Mouse (Mus musculus) midbrain, embryonic 11.5 days (tissue): ENCODE data around the gene Poldip2. TPM values are rescaled to one million over a fixed set of nuclear protein-coding genes. Genes with fewer than 3 reads are reported as not detected.

ENCODE experiments used
- ATAC-seq: fragments of 200-750 bp; cut with Nextera tagmentation; 2 replicates; pipeline ENCODE4 v1.8.0; 2017; ENCODE audit warnings: moderate TSS enrichment, moderate library complexity; ENCODE audit not compliant: low FRiP score
- DNase-seq: peaks from one replicate; pipeline ENCODE4 v3.0.0; 2015; ENCODE audit warnings: low spot score; ENCODE audit errors: missing footprints
- H3K27ac ChIP-seq: fragments of 300-500 bp; sonication (generic); 2 replicates; pipeline ENCODE4 v1.5.1; 2014; ENCODE audit warnings: low read depth, low read length
- H3K27me3 ChIP-seq: fragments of 300-500 bp; sonication (generic); 2 replicates; pipeline ENCODE4 v1.6.1; 2014; ENCODE audit warnings: mild to moderate bottlenecking, low read length, moderate library complexity, mixed read lengths; ENCODE audit not compliant: control insufficient read depth, insufficient read depth
- H3K36me3 ChIP-seq: fragments of 300-500 bp; sonication (generic); 2 replicates; pipeline ENCODE4 v1.6.1; 2014; ENCODE audit warnings: mild to moderate bottlenecking, low read length, moderate library complexity, mixed read lengths; ENCODE audit not compliant: control insufficient read depth, insufficient read depth
- H3K4me1 ChIP-seq: fragments of 300-500 bp; sonication (generic); 2 replicates; pipeline ENCODE4 v1.6.1; 2014; ENCODE audit warnings: low read length; ENCODE audit not compliant: control insufficient read depth, insufficient read depth
- H3K4me2 ChIP-seq: fragments of 300-500 bp; sonication (generic); 2 replicates; pipeline ENCODE4 v1.6.1; 2014; ENCODE audit warnings: mild to moderate bottlenecking, moderate library complexity
- H3K4me3 ChIP-seq: fragments of 300-500 bp; sonication (generic); 2 replicates; pipeline ENCODE4 v1.5.1; 2014; ENCODE audit warnings: low read depth, low read length
- H3K9ac ChIP-seq: fragments of 300-500 bp; sonication (generic); 2 replicates; pipeline ENCODE4 v1.6.1; 2014; ENCODE audit warnings: low read length
- H3K9me3 ChIP-seq: fragments of 300-500 bp; sonication (generic); 2 replicates; pipeline ENCODE4 v1.6.1; 2016; ENCODE audit warnings: low read length; ENCODE audit not compliant: control insufficient read depth
- WGBS: fragments of 180-500 bp; shearing (Covaris S2); extraction: QIAGEN DNeasy Blood & Tissue Kit; methylation state at CpG from one replicate; pipeline ENCODE4 v1.1.7; 2014; 5-methylcytosine and 5-hydroxymethylcytosine counted together
- polyA plus RNA-seq: library from polyadenylated mRNA; unstranded; fragments of >200 nt; fragmentation: Nextera tagmentation; extraction: Ambion mirVana; gene quantifications from 2 replicates; pipeline ENCODE4 v1.2.1, GENCODE M21; 2014

The Poldip2 gene
- polyA plus RNA-seq, 1 experiment from 2014 or later, result 139 TPM

- Histone ChIP-seq H3K27me3 (no peaks in the 10 kb centered on the region), H3K36me3 (no peaks in the 10 kb centered on the region), H3K9ac (no peak overlapping the region), H3K4me1 (peaks cover 1% of the 10 kb centered on the region), H3K27ac (no peak overlapping the region), H3K4me2 (no peak overlapping the region), H3K4me3 (no peak overlapping the region), H3K9me3 (no peaks in the 10 kb centered on the region)
- ATAC-seq (no peak), DNase-seq (no peak)
- 93% methylated on average over 10 of the region's 10 CpGs for WGBS
Observed at GRCm38 (mm10) chr11:78471326-78472103, 40.5 kb upstream of the Poldip2 start.

- no peak overlapping the region for H3K4me2 ChIP-seq
- no peak for ATAC-seq
- H3K9me3 ChIP-seq, result no peaks in the 10 kb centered on the region
- no peak overlapping the region for H3K9ac ChIP-seq
- WGBS, result 96% methylated on average over 3 of the region's 3 CpGs
- H3K27ac ChIP-seq, result no peak overlapping the region
- H3K4me3 ChIP-seq, result no peak overlapping the region
- no peaks in the 10 kb centered on the region for H3K4me1 ChIP-seq
- no peaks in the 10 kb centered on the region for H3K27me3 ChIP-seq
- DNase-seq, result no peak
- no peaks in the 10 kb centered on the region for H3K36me3 ChIP-seq
Observed at GRCm38 (mm10) chr11:78475289-78475688, 36.7 kb upstream of the Poldip2 start.

- DNase-seq (no peak), ATAC-seq (no peak)
- Histone ChIP-seq H3K4me1 (no peaks in the 10 kb centered on the region; the same call in 1 of the 2 replicates), H3K27me3 (peaks cover 15% of the 10 kb centered on the region), H3K36me3 (no peaks in the 10 kb centered on the region; the same call in 1 of the 2 replicates), H3K9ac (no peak overlapping the region), H3K9me3 (no peaks in the 10 kb centered on the region), H3K4me3 (no peak overlapping the region), H3K4me2 (no peak overlapping the region), H3K27ac (no peak overlapping the region)
- WGBS, result 75% methylated on average over 7 of the region's 7 CpGs
Observed at GRCm38 (mm10) chr11:78483639-78484038, 28.4 kb upstream of the Poldip2 start.

- DNase-seq, result peak; percentile 99
- H3K4me1 ChIP-seq, result peaks cover 9% of the 10 kb centered on the region
- no peak overlapping the region for H3K4me3 ChIP-seq
- no peaks in the 10 kb centered on the region; the same call in 1 of the 2 replicates for H3K36me3 ChIP-seq
- 5% methylated on average over 8 of the region's 8 CpGs for WGBS
- peaks cover 36% of the 10 kb centered on the region for H3K27me3 ChIP-seq
- H3K27ac ChIP-seq, result no peak overlapping the region
- no peak overlapping the region for H3K9ac ChIP-seq
- no peaks in the 10 kb centered on the region for H3K9me3 ChIP-seq
- H3K4me2 ChIP-seq, result no peak overlapping the region
- ATAC-seq, result no peak
Observed at GRCm38 (mm10) chr11:78488168-78488567, 23.8 kb upstream of the Poldip2 start.

GRCm38 (mm10) chr11:78490781-78491241 lies 21.2 kb upstream of the Poldip2 start:
- ATAC-seq, result peak; percentile 66; the same call in 1 of the 2 replicates
- peak; percentile 94 for DNase-seq
- H3K4me2 ChIP-seq, result peak overlapping the region; percentile 46
- H3K27me3 ChIP-seq, result peaks cover 39% of the 10 kb centered on the region
- H3K4me3 ChIP-seq, result peak overlapping the region; percentile 20; the same call in 1 of the 2 replicates
- no peaks in the 10 kb centered on the region for H3K36me3 ChIP-seq
- no peak overlapping the region for H3K27ac ChIP-seq
- no peaks in the 10 kb centered on the region for H3K9me3 ChIP-seq
- 0 out of 2 replicates have a peak overlapping the region, but pooled peaks have one; percentile 38 for H3K9ac ChIP-seq
- WGBS, result 10% methylated on average over 48 of the region's 48 CpGs
- H3K4me1 ChIP-seq, result peaks cover 11% of the 10 kb centered on the region

- H3K4me1 ChIP-seq, result peaks cover 29% of the 10 kb centered on the region
- no peak overlapping the region for H3K27ac ChIP-seq
- ATAC-seq (no peak), DNase-seq (peak; percentile 94)
- H3K9ac ChIP-seq, result peak overlapping the region; percentile 12; the same call in 1 of the 2 replicates
- H3K4me2 ChIP-seq, result peak overlapping the region; percentile 96
- H3K4me3 ChIP-seq, result peak overlapping the region; percentile 74; the same call in 1 of the 2 replicates
- no peaks in the 10 kb centered on the region for H3K9me3 ChIP-seq
- H3K27me3 ChIP-seq, result peaks cover 18% of the 10 kb centered on the region
- WGBS, result 5% methylated on average over 6 of the region's 6 CpGs
- no peaks in the 10 kb centered on the region for H3K36me3 ChIP-seq
Observed at GRCm38 (mm10) chr11:78495904-78496303, 16.1 kb upstream of the Poldip2 start.

GRCm38 (mm10) chr11:78497071-78497541 lies 14.9 kb upstream of the Poldip2 start:
- peak; percentile 82 for ATAC-seq
- no peak for DNase-seq
- peaks cover 27% of the 10 kb centered on the region for H3K4me1 ChIP-seq
- under 1% methylated on average over 44 of the region's 44 CpGs for WGBS
- peak overlapping the region; percentile 96 for H3K4me2 ChIP-seq
- peaks cover 8% of the 10 kb centered on the region for H3K27me3 ChIP-seq
- H3K27ac ChIP-seq, result peak overlapping the region; percentile 63
- H3K36me3 ChIP-seq, result no peaks in the 10 kb centered on the region
- no peaks in the 10 kb centered on the region for H3K9me3 ChIP-seq
- H3K9ac ChIP-seq, result peak overlapping the region; percentile 78
- peak overlapping the region; percentile 74 for H3K4me3 ChIP-seq

GRCm38 (mm10) chr11:78497544-78498522 lies 14.2 kb upstream of the Poldip2 start, which contains the start of gene Sarm1:
TSS of gene Sarm1 (minus strand) at chr11:78497754.
- Histone ChIP-seq H3K9ac (peak within 1 kb of the TSS; percentile 78), H3K4me3 (peak within 1 kb of the TSS; percentile 74), H3K27me3 (peaks cover 8% of the 10 kb centered on the region), H3K27ac (peak within 1 kb of the TSS; percentile 79), H3K4me2 (peak within 1 kb of the TSS; percentile 96), H3K9me3 (no peaks in the 10 kb centered on the region), H3K4me1 (peaks cover 27% of the 10 kb centered on the region), H3K36me3 (no peaks in the 10 kb centered on the region)
- 3% methylated on average over 35 of the region's 36 CpGs for WGBS
- ATAC-seq (peak; percentile 97), DNase-seq (peak; percentile 99)
